Mouse (Mus musculus) brain, embryonic 14.5 days (tissue): ENCODE data around the gene Gm4847. TPM values are rescaled to one million over a fixed set of nuclear protein-coding genes. Genes with fewer than 3 reads are reported as not detected.

Experiments
- DNase-seq: peaks from one replicate; pipeline ENCODE4 v3.0.0-alpha.2; 2011; ENCODE audit warnings: low read depth
- CTCF ChIP-seq: fragments of 200-500 bp; IDR thresholded peaks from 2 replicates; pipeline ENCODE4 v1.5.1; 2012; ENCODE audit warnings: inconsistent platforms, mild to moderate bottlenecking, moderate library complexity, borderline replicate concordance; ENCODE audit not compliant: insufficient read depth, insufficient read length; ENCODE audit errors: extremely low read depth
- POLR2A ChIP-seq: fragments of 200-500 bp; IDR thresholded peaks from 2 replicates; pipeline ENCODE4 v1.6.1; 2012; ENCODE audit warnings: mild to moderate bottlenecking, inconsistent platforms, borderline replicate concordance; ENCODE audit not compliant: poor library complexity, insufficient read depth, insufficient read length, severe bottlenecking; ENCODE audit errors: extremely low read depth
- polyA plus RNA-seq: library from polyadenylated mRNA; depleted of rRNA; stranded (reverse); fragments of >200 nt; gene quantifications from 2 replicates; pipeline ENCODE4 v1.2.3, GENCODE M21; 2012; rRNA removed

The Gm4847 gene
- polyA plus RNA-seq, result not detected in 2 replicates

GRCm38 (mm10) chr1:166647593-166647992 lies at the start of gene Gm4847:
Gene Gm4847, minus strand, starts transcription at chr1:166647693.
- TF ChIP-seq POLR2A (no peak), CTCF (no peak)
- DNase-seq, result no peak

DNA sequence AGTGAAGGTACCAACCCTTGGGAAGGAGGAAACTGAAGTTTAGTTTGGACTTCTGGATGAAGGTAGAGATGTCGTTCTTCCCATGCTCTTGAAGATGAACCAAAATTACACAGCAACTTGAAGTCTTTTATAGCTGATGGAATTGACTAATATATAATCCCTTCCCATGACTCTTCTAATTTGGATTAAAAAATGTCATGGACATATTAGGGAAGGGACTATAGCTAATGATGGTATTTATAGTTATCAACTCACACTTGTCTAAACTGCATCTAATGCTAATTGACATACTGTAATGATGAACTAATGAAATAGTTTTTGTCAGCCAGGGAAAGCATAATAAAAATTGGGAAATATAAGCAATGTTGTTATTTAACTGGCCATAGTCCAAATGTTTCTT lies 34.3 kb upstream of the Gm4847 start, which contains the start of gene Fmo9:
Gene Fmo9, minus strand, starts transcription at position 101 of the 400 bp plus-strand sequence.
- DNase-seq, result no peak
- TF ChIP-seq CTCF (no peak), POLR2A (no peak)

DNA sequence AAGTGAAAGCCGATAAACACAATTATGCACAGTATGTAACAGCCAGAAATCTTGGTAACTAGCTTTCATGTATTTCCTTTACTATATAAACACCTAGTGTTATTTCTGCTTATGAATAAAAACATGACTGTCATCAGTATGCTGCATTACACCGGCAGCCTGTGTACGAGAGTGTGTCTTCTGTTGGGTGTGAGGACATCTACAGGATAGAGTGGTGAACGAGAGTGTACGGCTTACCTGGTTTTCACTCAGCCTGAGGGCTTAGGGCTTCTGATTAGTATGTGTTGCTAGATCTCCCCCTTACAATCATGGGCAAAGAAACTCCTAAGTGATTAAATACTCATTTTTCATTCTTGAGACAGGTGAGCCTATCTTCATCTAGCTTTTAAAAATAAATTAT lies 21.8 kb upstream of the Gm4847 start:
- TF ChIP-seq CTCF, result no peak
- no peak for TF ChIP-seq POLR2A
- DNase-seq, result peak; percentile 14

DNA sequence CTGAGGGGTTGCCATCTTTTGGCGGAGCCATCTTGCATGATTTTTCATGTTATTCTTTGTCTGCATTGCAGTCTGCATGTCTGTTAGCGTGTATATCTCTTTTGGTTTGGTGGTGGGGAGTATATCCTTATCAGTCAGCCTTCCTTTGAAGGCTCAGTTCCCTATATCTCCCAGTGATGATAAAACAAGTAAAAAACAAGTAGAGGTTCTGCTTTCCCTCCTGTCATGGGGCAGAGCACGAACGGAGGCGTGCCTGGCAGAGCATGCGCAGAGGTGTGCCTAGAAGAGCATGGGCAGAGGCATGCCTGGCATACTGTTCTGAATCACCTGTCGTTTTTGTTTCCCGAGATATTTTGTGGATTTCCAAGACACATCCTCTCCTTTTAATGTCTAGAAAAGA lies 13.3 kb upstream of the Gm4847 start:
- no peak for TF ChIP-seq POLR2A
- no peak for DNase-seq

Other genes with a start within 250 kb of the Gm4847 start
- 50.1 and 61.5 TPM in 2 replicates for gene Pogk, start 237.8 kb downstream of the Gm4847 start, polyA plus RNA-seq
- 0.05 TPM in 1 of 2 replicates, not detected in the other for gene Gm4846, start 150.1 kb downstream of the Gm4847 start, polyA plus RNA-seq
- gene Fmo9, start 34.2 kb upstream of the Gm4847 start, polyA plus RNA-seq, result not detected in 2 replicates